Mouse (Mus musculus): Measurements from ENCODE around the gene Cyp8b1. TPM values are rescaled to one million over a fixed set of nuclear protein-coding genes. Genes with fewer than 3 reads are reported as not detected.
A peak's percentile ranks its signal among the peaks of the same experiment; 100 is the strongest.

The Cyp8b1 gene
- polyA plus RNA-seq, 1 experiment from 2014 or later: not detected

- H3K27me3 ChIP-seq: no peaks in the 10 kb centered on the region
- H3K4me2 ChIP-seq: no peak overlapping the region
- no peak overlapping the region for H3K27ac ChIP-seq
- no peak overlapping the region for H3K9ac ChIP-seq
- no peaks in the 10 kb centered on the region for H3K36me3 ChIP-seq
- no peaks in the 10 kb centered on the region for H3K9me3 ChIP-seq
- H3K4me3 ChIP-seq: no peak overlapping the region
- ATAC-seq (ENCODE audit: borderline replicate concordance, extremely low read depth, low FRiP score, low TSS enrichment): no peak
- WGBS: 67% methylated on average over 5 of the region's 5 CpGs
- H3K4me1 ChIP-seq: peaks cover 6% of the 10 kb centered on the region
Measured at GRCm38 (mm10) chr9:121900282-121900855, 15.7 kb downstream of the Cyp8b1 start.

- H3K4me2 ChIP-seq: no peak overlapping the region
- H3K36me3 ChIP-seq: no peaks in the 10 kb centered on the region
- WGBS: 46% methylated on average over 6 of the region's 6 CpGs
Measured at GRCm38 (mm10) chr9:121899306-121899705, 16.8 kb downstream of the Cyp8b1 start.

GRCm38 (mm10) chr9:121898245-121898644 is 17.9 kb downstream of the Cyp8b1 start, which contains the start of gene Ackr2:
Gene Ackr2, plus strand, starts transcription at chr9:121898355.
- 71% methylated on average over 9 of the region's 9 CpGs for WGBS

More at GRCm38 (mm10) chr9:121899306-121899705, 16.8 kb downstream of the Cyp8b1 start:
- Histone ChIP-seq H3K4me1 (peaks cover 12% of the 10 kb centered on the region), H3K27ac (no peak overlapping the region), H3K9me3 (no peaks in the 10 kb centered on the region), H3K27me3 (no peaks in the 10 kb centered on the region), H3K9ac (no peak overlapping the region), H3K4me3 (no peak overlapping the region)
- ATAC-seq (ENCODE audit: borderline replicate concordance, extremely low read depth, low FRiP score, low TSS enrichment): no peak

GRCm38 (mm10) chr9:121896820-121897219 is 19.3 kb downstream of the Cyp8b1 start:
- no peaks in the 10 kb centered on the region for H3K9me3 ChIP-seq
- ATAC-seq (ENCODE audit: borderline replicate concordance, extremely low read depth, low FRiP score, low TSS enrichment): no peak
- H3K4me2 ChIP-seq: no peak overlapping the region
- H3K4me1 ChIP-seq: peaks cover 12% of the 10 kb centered on the region
- no peak overlapping the region for H3K9ac ChIP-seq
- H3K4me3 ChIP-seq: no peak overlapping the region
- no peaks in the 10 kb centered on the region for H3K27me3 ChIP-seq
- 24% methylated on average over 4 of the region's 4 CpGs for WGBS
- no peaks in the 10 kb centered on the region for H3K36me3 ChIP-seq
- peak overlapping the region; percentile 21; the same call in 1 of the 2 replicates for H3K27ac ChIP-seq

More at GRCm38 (mm10) chr9:121898245-121898644, 17.9 kb downstream of the Cyp8b1 start, which contains the start of gene Ackr2:
- H3K36me3 ChIP-seq: no peaks in the 10 kb centered on the region
- no peaks in the 10 kb centered on the region for H3K27me3 ChIP-seq
- no peaks in the 10 kb centered on the region for H3K9me3 ChIP-seq
- H3K27ac ChIP-seq: 0 out of 2 replicates have a peak within 1 kb of the TSS, but pooled peaks have one; percentile 15
- peaks cover 12% of the 10 kb centered on the region for H3K4me1 ChIP-seq
- no peak within 1 kb of the TSS for H3K4me2 ChIP-seq
- no peak within 1 kb of the TSS for H3K4me3 ChIP-seq
- no peak within 1 kb of the TSS for H3K9ac ChIP-seq
- no peak for ATAC-seq (ENCODE audit: borderline replicate concordance, extremely low read depth, low FRiP score, low TSS enrichment)

GRCm38 (mm10) chr9:121895392-121895993 is 20.6 kb downstream of the Cyp8b1 start:
- Histone ChIP-seq H3K4me3 (no peak overlapping the region), H3K36me3 (no peaks in the 10 kb centered on the region), H3K27ac (no peak overlapping the region), H3K4me2 (no peak overlapping the region), H3K9ac (no peak overlapping the region), H3K4me1 (peaks cover 19% of the 10 kb centered on the region), H3K27me3 (no peaks in the 10 kb centered on the region), H3K9me3 (no peaks in the 10 kb centered on the region)
- WGBS: 41% methylated on average over 7 of the region's 7 CpGs
- peak; percentile 61 for ATAC-seq (ENCODE audit: borderline replicate concordance, extremely low read depth, low FRiP score, low TSS enrichment)

GRCm38 (mm10) chr9:121894447-121894846 is 21.7 kb downstream of the Cyp8b1 start:
- Histone ChIP-seq H3K36me3 (no peaks in the 10 kb centered on the region), H3K9ac (no peak overlapping the region), H3K4me2 (no peak overlapping the region), H3K27me3 (no peaks in the 10 kb centered on the region), H3K4me3 (no peak overlapping the region), H3K9me3 (no peaks in the 10 kb centered on the region), H3K27ac (no peak overlapping the region), H3K4me1 (peaks cover 26% of the 10 kb centered on the region)
- no peak for ATAC-seq (ENCODE audit: borderline replicate concordance, extremely low read depth, low FRiP score, low TSS enrichment)
- 79% methylated on average over 7 of the region's 7 CpGs for WGBS

- peaks cover 26% of the 10 kb centered on the region for H3K4me1 ChIP-seq
- no peaks in the 10 kb centered on the region for H3K36me3 ChIP-seq
- no peak overlapping the region for H3K27ac ChIP-seq
- no peaks in the 10 kb centered on the region for H3K27me3 ChIP-seq
- WGBS: 75% methylated on average over 12 of the region's 12 CpGs
- ATAC-seq (ENCODE audit: borderline replicate concordance, extremely low read depth, low FRiP score, low TSS enrichment): no peak
- no peak overlapping the region for H3K4me3 ChIP-seq
- H3K9me3 ChIP-seq: no peaks in the 10 kb centered on the region
- H3K4me2 ChIP-seq: no peak overlapping the region
- H3K9ac ChIP-seq: no peak overlapping the region
Measured at GRCm38 (mm10) chr9:121892057-121892687, 23.9 kb downstream of the Cyp8b1 start.

GRCm38 (mm10) chr9:121891301-121891700 is 24.8 kb downstream of the Cyp8b1 start:
- whole genome bisulfite sequencing: 89% methylated on average over 9 of the region's 9 CpGs
- no peak for ATAC-seq (ENCODE audit: borderline replicate concordance, extremely low read depth, low FRiP score, low TSS enrichment)
- no peaks in the 10 kb centered on the region for H3K36me3 ChIP-seq
- H3K4me1 ChIP-seq: peaks cover 26% of the 10 kb centered on the region
- no peak overlapping the region for H3K4me3 ChIP-seq
- no peaks in the 10 kb centered on the region for H3K27me3 ChIP-seq
- H3K9ac ChIP-seq: no peak overlapping the region
- no peak overlapping the region for H3K27ac ChIP-seq
- H3K9me3 ChIP-seq: no peaks in the 10 kb centered on the region
- H3K4me2 ChIP-seq: no peak overlapping the region

GRCm38 (mm10) chr9:121890441-121890941 is 25.6 kb downstream of the Cyp8b1 start:
- Histone ChIP-seq H3K4me1 (peaks cover 22% of the 10 kb centered on the region), H3K9ac (no peak overlapping the region), H3K27me3 (no peaks in the 10 kb centered on the region), H3K4me3 (peak overlapping the region; percentile 12; the same call in 1 of the 2 replicates), H3K9me3 (no peaks in the 10 kb centered on the region), H3K27ac (peak overlapping the region; percentile 31; the same call in 1 of the 2 replicates), H3K4me2 (peak overlapping the region; percentile 49), H3K36me3 (no peaks in the 10 kb centered on the region)
- peak; percentile 78 for ATAC-seq (ENCODE audit: borderline replicate concordance, extremely low read depth, low FRiP score, low TSS enrichment)
- 3% methylated on average over 18 of the region's 18 CpGs for WGBS

GRCm38 (mm10) chr9:121889927-121890440 is 26.1 kb downstream of the Cyp8b1 start:
- Histone ChIP-seq H3K9ac (no peak overlapping the region), H3K4me3 (no peak overlapping the region), H3K9me3 (no peaks in the 10 kb centered on the region), H3K27ac (no peak overlapping the region), H3K36me3 (no peaks in the 10 kb centered on the region), H3K27me3 (no peaks in the 10 kb centered on the region), H3K4me1 (peaks cover 17% of the 10 kb centered on the region), H3K4me2 (peak overlapping the region; percentile 49)
- WGBS: 26% methylated on average over 4 of the region's 4 CpGs
- no peak for ATAC-seq (ENCODE audit: borderline replicate concordance, extremely low read depth, low FRiP score, low TSS enrichment)

GRCm38 (mm10) chr9:121882015-121882457 is 34.1 kb downstream of the Cyp8b1 start:
- 33% methylated on average over 7 of the region's 7 CpGs for WGBS

More at GRCm38 (mm10) chr9:121882015-121882457, 34.1 kb downstream of the Cyp8b1 start:
- Histone ChIP-seq H3K27me3 (no peaks in the 10 kb centered on the region), H3K4me3 (no peak overlapping the region), H3K4me1 (peaks cover 2% of the 10 kb centered on the region), H3K9me3 (no peaks in the 10 kb centered on the region), H3K36me3 (no peaks in the 10 kb centered on the region), H3K27ac (peak overlapping the region; percentile 37), H3K9ac (no peak overlapping the region), H3K4me2 (no peak overlapping the region)
- 0 out of 2 replicates have a peak, but pooled peaks have one; percentile 31 for ATAC-seq (ENCODE audit: borderline replicate concordance, extremely low read depth, low FRiP score, low TSS enrichment)

All from lung, embryonic 15.5 days (tissue).